Mouse (Mus musculus) lung, adult 2 months (tissue): ENCODE data around the gene Camta1. TPM values are rescaled to one million over a fixed set of nuclear protein-coding genes. Genes with fewer than 3 reads are reported as not detected.

Source experiments
- DNase-seq: peaks from one replicate; pipeline ENCODE4 v3.0.0; 2022
- H3K4me1 ChIP-seq: fragments of 200-500 bp; 2 replicates; pipeline ENCODE4 v1.6.1; 2011; ENCODE audit warnings: low read length; ENCODE audit not compliant: control insufficient read depth, insufficient read depth
- H3K4me3 ChIP-seq: fragments of 200-500 bp; replicated peaks from 2 replicates; pipeline ENCODE3; 2011; ENCODE audit warnings: low read depth, mild to moderate bottlenecking, control low read depth, low read length; ENCODE audit errors: extremely low read depth
- CTCF ChIP-seq: fragments of 200-500 bp; IDR thresholded peaks from 2 replicates; pipeline ENCODE4 v1.5.1; 2011; ENCODE audit warnings: mild to moderate bottlenecking, low read length, control low read depth; ENCODE audit not compliant: insufficient read depth
- POLR2A ChIP-seq: fragments of 200-500 bp; IDR thresholded peaks from 2 replicates; pipeline ENCODE4 v1.6.1; 2011; ENCODE audit warnings: low read depth, mild to moderate bottlenecking, control low read depth, low read length, borderline replicate concordance; ENCODE audit errors: extremely low read depth
- WGBS: fragments of 180-500 bp; shearing (Covaris S2); methylation state at CpG from one replicate; pipeline ENCODE4 v1.1.7; 2018; 5-methylcytosine and 5-hydroxymethylcytosine counted together
- polyA plus RNA-seq: library from polyadenylated mRNA; depleted of rRNA; stranded (reverse); fragments of >200 nt; gene quantifications from 2 replicates; pipeline ENCODE4 v1.2.3, GENCODE M21; 2012

The Camta1 gene
- polyA plus RNA-seq, 1 experiment, result 10.4 TPM

DNA sequence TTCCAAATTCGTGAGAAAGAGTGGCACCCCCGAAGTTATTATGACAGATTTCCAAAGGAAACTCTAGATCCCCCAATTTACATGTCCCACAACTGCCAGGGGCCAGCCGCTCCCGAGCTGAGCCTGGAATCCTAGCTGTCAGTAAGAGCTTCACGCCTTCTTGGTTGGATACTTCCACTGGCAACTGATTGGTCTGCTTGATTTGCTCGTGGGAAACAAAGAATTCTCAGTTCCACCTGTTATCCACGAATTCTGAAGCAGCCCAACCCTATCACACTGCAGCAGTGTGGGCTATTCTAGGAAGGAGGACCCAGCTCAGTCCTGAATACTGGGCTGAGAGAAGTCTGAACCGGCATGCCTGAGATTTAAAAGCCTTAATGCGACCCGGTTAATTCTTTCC, 755.2 kb downstream of the Camta1 start:
- no peaks in the 10 kb centered on the region for H3K4me1 ChIP-seq
- no peak for DNase-seq
- no peak overlapping the region for H3K4me3 ChIP-seq
- WGBS, result 36% methylated on average over 10 of the region's 10 CpGs
- no peak for TF ChIP-seq POLR2A
- no peak for TF ChIP-seq CTCF

DNA sequence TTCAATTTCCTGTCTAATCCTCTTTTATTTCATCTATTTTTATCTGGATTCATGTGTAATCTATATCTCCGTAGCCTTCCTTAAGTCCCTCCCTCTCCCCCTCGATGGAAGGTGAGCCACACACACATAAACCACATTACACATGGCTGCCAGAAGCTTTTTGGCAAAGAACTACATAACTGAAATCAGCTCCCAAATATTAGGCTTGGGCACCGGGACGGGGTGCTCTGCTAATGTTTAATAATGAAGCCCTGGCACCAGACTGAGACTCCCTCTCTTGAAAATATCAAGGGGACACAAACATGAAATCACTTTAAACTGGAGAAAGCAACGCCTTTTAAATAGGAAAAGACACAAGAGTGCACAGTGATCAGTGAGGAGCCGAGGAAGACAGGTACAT, 755.8 kb downstream of the Camta1 start:
- Histone ChIP-seq H3K4me3 (no peak overlapping the region), H3K4me1 (no peaks in the 10 kb centered on the region)
- no peak for DNase-seq
- WGBS, result 63% methylated on average over 6 of the region's 6 CpGs
- no peak for TF ChIP-seq CTCF

DNA sequence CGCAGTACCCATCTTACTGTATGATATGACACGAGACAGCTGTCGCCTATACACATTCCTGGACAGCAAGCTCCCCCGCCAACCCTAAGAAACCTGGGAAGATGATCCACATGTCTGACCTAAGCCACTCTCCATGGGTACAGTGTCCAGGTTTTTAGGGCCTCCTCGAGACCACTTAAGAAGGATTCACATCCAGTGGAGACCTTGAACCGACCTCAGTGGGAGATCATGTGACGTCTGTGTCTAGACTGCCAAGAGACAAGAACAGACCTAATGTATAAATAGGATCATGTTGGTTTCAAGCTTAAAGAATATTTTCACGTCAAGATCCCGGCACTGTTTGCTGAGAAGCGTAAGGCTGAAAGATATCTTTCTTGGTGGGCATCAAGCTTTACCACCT, 757.5 kb downstream of the Camta1 start:
- no peak for DNase-seq
- 75% methylated on average over 10 of the region's 10 CpGs for WGBS
- no peak for TF ChIP-seq POLR2A
- TF ChIP-seq CTCF, result no peak
- Histone ChIP-seq H3K4me3 (no peak overlapping the region), H3K4me1 (no peaks in the 10 kb centered on the region)

DNA sequence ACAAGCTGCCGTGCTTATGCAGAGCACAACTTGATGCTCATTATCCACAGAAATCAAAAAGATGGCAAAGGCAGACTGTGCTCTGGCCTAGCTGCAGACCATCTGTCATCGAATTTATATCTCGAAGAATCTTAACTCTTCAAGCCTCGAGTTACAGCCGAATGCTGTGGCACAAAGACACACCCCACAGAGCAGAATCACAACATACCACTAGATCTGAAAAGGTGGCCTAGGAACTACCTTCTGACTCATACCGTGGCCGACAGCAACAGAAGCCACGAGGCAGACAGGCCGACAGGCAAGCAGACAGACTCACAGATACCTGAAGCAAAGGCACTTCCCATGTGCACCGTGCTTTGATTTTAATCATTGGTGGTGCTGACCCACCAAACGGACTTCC, 758.0 kb downstream of the Camta1 start:
- 82% methylated on average over 11 of the region's 11 CpGs for WGBS
- TF ChIP-seq CTCF (no peak), POLR2A (no peak)
- Histone ChIP-seq H3K4me3 (no peak overlapping the region), H3K4me1 (no peaks in the 10 kb centered on the region)
- no peak for DNase-seq

DNA sequence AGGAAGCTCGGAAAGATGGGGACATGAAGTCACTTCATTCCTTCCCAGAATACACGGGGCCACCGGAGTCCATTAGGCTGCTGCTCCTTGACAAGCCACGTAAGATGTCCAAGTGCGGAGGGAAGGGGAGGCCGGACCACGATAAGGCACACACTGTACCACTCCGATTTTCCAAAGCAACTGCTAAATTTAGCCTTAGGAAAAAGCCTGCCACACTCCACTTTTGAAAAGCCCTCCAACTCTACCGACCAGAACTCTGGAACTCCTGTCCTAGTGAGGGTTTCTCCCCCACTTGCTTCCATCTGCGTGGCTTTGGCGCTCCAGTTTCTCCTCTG, 764.6 kb downstream of the Camta1 start:
- 64% methylated on average over 11 of the region's 11 CpGs for WGBS
- Histone ChIP-seq H3K4me1 (no peaks in the 10 kb centered on the region), H3K4me3 (no peak overlapping the region)
- TF ChIP-seq POLR2A, result no peak
- no peak for TF ChIP-seq CTCF
- DNase-seq, result no peak

DNA sequence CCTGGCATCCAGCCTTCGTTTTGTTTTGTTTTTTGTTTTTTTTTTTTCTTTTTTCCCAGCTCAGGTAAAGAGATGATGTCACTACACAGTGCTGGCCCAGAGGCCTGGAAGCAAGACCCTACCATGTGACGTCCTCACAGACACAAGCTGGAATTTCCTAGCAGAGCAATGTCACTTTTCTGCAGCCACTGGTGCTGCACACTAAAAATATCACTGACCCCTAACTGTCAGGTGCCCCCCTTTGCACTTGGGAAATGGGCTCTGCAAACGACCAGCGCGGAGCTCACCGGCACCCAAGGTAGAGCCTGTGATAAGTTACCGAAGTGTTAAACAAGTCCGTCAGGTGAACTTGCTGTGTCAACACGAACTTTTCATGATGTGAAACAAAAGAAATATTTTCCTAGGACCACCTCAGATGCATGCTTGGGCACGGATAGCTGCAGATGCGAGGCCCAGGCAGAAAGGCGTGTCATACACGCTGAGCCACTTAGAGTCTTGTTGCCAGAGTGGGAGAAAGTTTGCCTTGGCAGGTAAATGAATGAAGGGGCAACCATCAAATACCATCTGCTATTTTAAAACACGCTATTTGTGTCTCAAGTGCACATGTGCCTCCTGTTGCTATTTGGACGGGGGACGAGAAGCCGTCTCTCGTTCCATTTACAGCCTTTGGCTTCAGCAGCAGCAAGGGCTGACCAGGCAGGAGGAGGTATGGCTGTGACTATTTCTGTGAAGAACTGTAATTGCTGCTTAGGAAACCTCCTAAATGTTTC, 765.2 kb downstream of the Camta1 start:
- TF ChIP-seq POLR2A (no peak), CTCF (no peak)
- no peaks in the 10 kb centered on the region for H3K4me1 ChIP-seq
- 65% methylated on average over 18 of the region's 18 CpGs for WGBS
- DNase-seq, result no peak
- no peak overlapping the region for H3K4me3 ChIP-seq

DNA sequence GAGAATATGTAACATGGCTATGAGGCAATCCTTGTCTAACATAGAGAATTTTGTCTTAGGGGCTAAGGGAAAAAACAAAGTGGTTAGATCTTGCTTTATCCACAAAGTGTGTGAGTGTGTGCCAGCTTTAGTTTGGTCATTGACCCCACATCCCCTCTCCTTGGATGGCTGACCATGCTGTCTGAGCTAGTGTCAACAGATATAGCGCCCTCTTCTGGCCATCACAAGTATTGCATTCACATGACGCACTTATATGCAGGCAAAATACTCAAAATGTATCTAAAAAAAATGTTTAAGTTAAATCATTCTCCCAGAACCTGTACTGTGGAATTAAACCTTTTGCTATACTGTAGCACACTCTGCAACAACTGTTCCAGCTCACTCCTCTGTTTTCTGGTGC, 766.5 kb downstream of the Camta1 start:
- 44% methylated on average over 2 of the region's 2 CpGs for WGBS
- Histone ChIP-seq H3K4me1 (no peaks in the 10 kb centered on the region), H3K4me3 (no peak overlapping the region)
- DNase-seq, result no peak
- TF ChIP-seq POLR2A, result no peak
- TF ChIP-seq CTCF, result peak; percentile 37; the same call in 1 of the 2 replicates

DNA sequence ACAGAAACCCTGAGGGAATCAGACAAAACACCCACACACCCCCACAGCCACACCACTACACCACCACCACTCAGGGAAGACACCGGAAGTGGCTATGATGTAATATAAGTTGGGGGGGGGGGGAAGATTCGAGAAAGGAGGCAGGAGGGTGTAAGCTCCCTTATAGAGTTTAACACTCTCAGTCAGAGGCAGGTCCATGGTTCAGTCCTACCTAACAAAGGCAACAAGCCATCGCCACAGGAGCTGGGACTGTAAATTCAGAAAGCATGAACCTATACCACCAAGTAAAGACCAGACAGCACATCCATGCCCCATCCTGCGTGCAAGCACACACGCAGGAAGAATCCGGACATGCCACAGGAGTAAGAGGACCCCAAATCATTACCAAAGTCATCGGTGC, 772.4 kb downstream of the Camta1 start, which contains the start of gene Gm13090:
TSS of gene Gm13090 (plus strand) at position 301 of the 400 bp plus-strand sequence.
- TF ChIP-seq CTCF (no peak), POLR2A (no peak)
- Histone ChIP-seq H3K4me1 (no peaks in the 10 kb centered on the region), H3K4me3 (no peak within 1 kb of the TSS)
- 75% methylated on average over 7 of the region's 7 CpGs for WGBS
- no peak for DNase-seq

DNA sequence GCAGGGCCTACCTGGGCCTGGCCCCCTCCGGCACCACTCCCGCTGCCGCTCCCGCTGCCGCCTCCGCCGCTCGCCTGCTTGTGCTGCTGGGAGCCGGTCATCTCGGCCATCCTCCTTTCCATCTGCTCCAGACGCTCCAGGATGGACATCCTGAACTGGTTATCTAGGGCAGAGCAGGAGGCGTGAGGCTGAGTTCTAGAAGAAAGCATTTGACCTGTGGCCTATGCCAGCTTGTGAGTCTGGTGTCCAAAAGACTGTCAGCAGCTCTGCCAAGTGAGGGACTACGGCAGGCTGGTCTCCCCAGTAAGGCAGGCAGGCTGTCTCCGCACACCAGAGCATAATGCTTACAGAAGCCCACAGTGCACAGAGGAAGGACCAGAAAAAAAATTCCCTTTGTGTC, 772.9 kb downstream of the Camta1 start:
- H3K4me1 ChIP-seq, result no peaks in the 10 kb centered on the region
- no peak for DNase-seq
- no peak for TF ChIP-seq CTCF
- no peak for TF ChIP-seq POLR2A
- no peak overlapping the region for H3K4me3 ChIP-seq
- 87% methylated on average over 14 of the region's 14 CpGs for WGBS

DNA sequence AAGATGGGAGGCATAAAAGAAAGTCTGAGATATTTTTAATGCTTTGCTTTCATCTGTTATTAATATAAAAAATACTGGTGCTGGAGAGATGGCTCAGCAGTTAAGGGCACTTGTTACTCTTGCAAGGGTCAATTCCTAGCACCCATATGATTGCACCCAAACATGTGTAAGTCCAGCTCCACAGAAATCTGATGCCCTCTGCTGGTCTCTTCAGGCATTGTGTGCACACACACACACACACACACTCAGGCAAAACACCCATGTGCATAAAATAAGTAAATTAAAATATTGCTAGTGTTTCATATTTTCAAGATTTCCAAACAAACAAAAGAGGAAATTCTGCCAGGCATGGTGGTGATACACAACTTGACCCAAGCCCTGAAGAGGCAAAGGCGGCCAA, 774.3 kb downstream of the Camta1 start:
- Histone ChIP-seq H3K4me3 (no peak overlapping the region), H3K4me1 (no peaks in the 10 kb centered on the region)
- DNase-seq, result no peak
- WGBS, result 100% methylated on average over 1 of the region's 1 CpGs
- TF ChIP-seq CTCF, result no peak
- no peak for TF ChIP-seq POLR2A
